ENCODE assay signal across 10 mouse cellular contexts in the genomic region with DNA sequence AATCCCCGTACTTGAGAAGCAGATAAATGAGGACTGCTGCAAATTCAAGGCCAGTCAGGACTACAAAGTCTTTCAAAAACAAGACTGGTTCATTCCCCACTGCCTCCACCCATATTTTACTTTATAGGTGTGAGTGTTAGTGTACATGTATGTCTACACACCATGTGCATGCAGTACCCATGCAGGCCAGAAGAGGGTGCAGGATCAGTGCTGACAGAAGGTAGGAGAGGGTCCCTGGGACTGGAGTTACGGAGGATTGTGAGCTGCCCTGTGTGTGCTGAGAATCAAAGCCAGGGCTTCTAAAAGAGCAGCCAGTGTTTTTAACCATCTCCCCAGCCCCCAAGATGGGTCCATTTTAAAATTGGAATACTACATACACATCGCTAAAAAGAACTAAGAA. TPM values are rescaled to one million over a fixed set of nuclear protein-coding genes. Genes with fewer than 3 reads are reported as not detected.
DNase-seq lines count a peak whose midpoint lies in the region; ATAC-seq lines count a peak whose summit lies in the region.
"Had no signal": no experiment of that assay in that cellular context is flagged by ENCODE, and none has a peak within 500 bp of the region (broad histone marks: within the 10 kb centered on the region; RNA-seq: fewer than 3 reads in every experiment).

No protein-coding gene starts in this region.

- H3K4me1 ChIP-seq in kidney, embryonic 14.5 days (ENCODE audit: control insufficient read depth, insufficient read depth, low read length): no peaks in the 10 kb centered on the region
- H3K4me1 ChIP-seq: heart, embryonic 15.5 days; lung, embryonic 15.5 days had no signal

- H3K36me3 ChIP-seq in kidney, embryonic 14.5 days (ENCODE audit: control insufficient read depth, insufficient read depth, low read length): peaks cover 15% of the 10 kb centered on the region; the same call in 1 of the 2 replicates

- no peaks in the 10 kb centered on the region for H3K9me3 ChIP-seq in kidney, embryonic 14.5 days (ENCODE audit: control insufficient read depth, low read length)
- H3K9me3 ChIP-seq: heart, embryonic 15.5 days; lung, embryonic 15.5 days had no signal

- 81% methylated on average over 3 of the region's 3 CpGs for WGBS in kidney, embryonic 14.5 days

- no peaks in the 10 kb centered on the region for H3K27me3 ChIP-seq in kidney, embryonic 14.5 days (ENCODE audit: control insufficient read depth, insufficient read depth, low read length)
- H3K27me3 ChIP-seq: heart, embryonic 15.5 days; lung, embryonic 15.5 days had no signal

- DNase-seq in kidney, adult 9 months: peak; percentile 57
- DNase-seq in CD4-positive helper T cell, adult 2 months (ENCODE audit: low read depth, low spot score): peak; percentile 54
- DNase-seq in T-cell, adult 2 months (ENCODE audit: low spot score): peak; percentile 63
- DNase-seq in frontal cortex, postnatal 10 days (ENCODE audit: low spot score in 2 of 2): no peak
- no peak for DNase-seq in urinary bladder, postnatal 36 days (ENCODE audit: low spot score in 2 of 2)
- no peak for DNase-seq in yolk sac, embryonic 10.5 days (ENCODE audit: low spot score)

- H3K27ac ChIP-seq in kidney, embryonic 14.5 days (ENCODE audit: low read depth, low read length): no peak overlapping the region
- H3K27ac ChIP-seq: heart, embryonic 15.5 days; lung, embryonic 15.5 days had no signal

- H3K4me3 ChIP-seq in kidney, embryonic 14.5 days (ENCODE audit: low read length): no peak overlapping the region
- H3K4me3 ChIP-seq: heart, embryonic 15.5 days; lung, embryonic 15.5 days had no signal

- no peak for ATAC-seq in kidney, embryonic 14.5 days (ENCODE audit: low FRiP score, low TSS enrichment)
- ATAC-seq in megakaryocyte progenitor cell, adult 5-6 weeks (replicated peaks; ENCODE audit: poor library complexity): peak; percentile 63

- no peak overlapping the region for H3K4me2 ChIP-seq in kidney, embryonic 14.5 days (replicated peaks; ENCODE audit: low read depth, low read length)
- H3K4me2 ChIP-seq: heart, embryonic 15.5 days; lung, embryonic 15.5 days had no signal

- H3K9ac ChIP-seq in kidney, embryonic 14.5 days (ENCODE audit: low read depth, low read length): no peak overlapping the region
- H3K9ac ChIP-seq: heart, embryonic 15.5 days; lung, embryonic 15.5 days had no signal

RNA-seq across cellular contexts. Expression of gene Ube2v1, which starts 8.4 kb away (rescaled TPM):
- polyA plus RNA-seq in kidney, embryonic 14.5 days (2014; fragmentation: Nextera tagmentation; extraction: Ambion mirVana): 212 and 283 TPM in 2 replicates
- total RNA-seq in megakaryocyte progenitor cell, adult 5-6 weeks (2015): 102 and 116 TPM in 2 replicates
- 51.7 and 56.5 TPM in 2 replicates for total RNA-seq in megakaryocyte progenitor cell, adult 5-6 weeks (2017)

RNA-seq across cellular contexts. Expression of gene Gm20431, which starts 21.0 kb away (rescaled TPM):
- 5.6 and 6.1 TPM in 2 replicates for polyA plus RNA-seq in kidney, embryonic 14.5 days (2014; fragmentation: Nextera tagmentation; extraction: Ambion mirVana)
- 3.7 TPM in 1 of 2 replicates, not detected in the other for total RNA-seq in megakaryocyte progenitor cell, adult 5-6 weeks (2015)
- total RNA-seq in megakaryocyte progenitor cell, adult 5-6 weeks (2017): not detected in 2 replicates

RNA-seq across cellular contexts. Expression of gene Cebpb, which starts 48.4 kb away (rescaled TPM):
- polyA plus RNA-seq in kidney, embryonic 14.5 days (2014; fragmentation: Nextera tagmentation; extraction: Ambion mirVana): 7.7 and 8.3 TPM in 2 replicates
- 19.6 and 22.4 TPM in 2 replicates for total RNA-seq in megakaryocyte progenitor cell, adult 5-6 weeks (2015)
- total RNA-seq in megakaryocyte progenitor cell, adult 5-6 weeks (2017): 15.6 and 16.3 TPM in 2 replicates

RNA-seq across cellular contexts. Expression of gene Tmem189, which starts 49.3 kb away (rescaled TPM):
- 37.9 and 52.8 TPM in 2 replicates for polyA plus RNA-seq in kidney, embryonic 14.5 days (2014; fragmentation: Nextera tagmentation; extraction: Ambion mirVana)
- 15.5 and 18.0 TPM in 2 replicates for total RNA-seq in megakaryocyte progenitor cell, adult 5-6 weeks (2015)
- total RNA-seq in megakaryocyte progenitor cell, adult 5-6 weeks (2017): 18.4 and 20.0 TPM in 2 replicates

Comparison
In these comparisons a context has a peak if more than half of its experiments do, and no peak if none do; other contexts are left out.
1. DNase-seq: peak in kidney, adult 9 months (single experiment), CD4-positive helper T cell, adult 2 months (single experiment) and T-cell, adult 2 months (single experiment); none in frontal cortex, postnatal 10 days (0 of 2), urinary bladder, postnatal 36 days (0 of 2) and yolk sac, embryonic 10.5 days (single experiment).